Mouse (Mus musculus): ENCODE data around the gene Katnb1. TPM values are rescaled to one million over a fixed set of nuclear protein-coding genes. Genes with fewer than 3 reads are reported as not detected.

Katnb1 gene
- polyA plus RNA-seq, 1 experiment from 2014 or later: 41.6 TPM

DNA sequence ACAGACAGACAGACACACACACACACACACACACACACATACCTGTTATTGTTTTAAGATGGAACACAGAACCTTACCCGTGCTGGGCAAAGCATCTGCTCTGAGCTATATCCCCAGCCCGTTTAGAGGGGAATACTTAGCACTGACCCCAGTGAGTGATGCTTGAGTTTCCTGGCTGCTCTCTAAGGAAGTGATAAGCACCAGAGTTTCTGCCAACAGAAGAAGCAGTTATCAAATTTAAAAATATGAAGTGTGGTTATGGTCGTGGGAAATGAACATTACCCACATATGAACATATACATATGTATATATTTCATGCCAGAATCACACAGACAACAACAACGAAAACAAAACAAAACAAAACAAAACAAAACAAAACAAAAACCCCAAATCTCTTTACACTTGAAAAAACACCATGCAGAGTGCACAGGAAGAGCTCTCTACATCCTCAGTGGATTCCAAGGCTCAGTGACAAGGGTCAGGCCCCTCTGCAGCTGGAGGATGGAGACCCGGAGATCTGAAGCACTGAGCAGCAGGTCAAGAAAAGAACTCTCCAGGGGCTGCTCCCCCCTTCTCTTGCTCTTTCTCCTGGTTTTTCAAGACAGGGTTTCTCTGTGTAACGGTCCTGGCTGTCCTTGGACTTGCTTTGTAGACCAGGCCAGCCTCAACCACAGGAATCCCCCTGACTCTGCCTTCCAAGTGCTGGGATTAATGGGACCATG is 21.0 kb upstream of the Katnb1 start:
- Histone ChIP-seq H3K36me3 (no peaks in the 10 kb centered on the region), H3K4me3 (no peak overlapping the region), H3K27ac (no peak overlapping the region), H3K27me3 (ENCODE audit: insufficient read depth, poor library complexity, severe bottlenecking) (no peaks in the 10 kb centered on the region), H3K9me3 (no peaks in the 10 kb centered on the region), H3K4me1 (replicated peaks) (0 out of 2 replicates have a peak, but pooled peaks cover 2% of the 10 kb centered on the region)
- DNase-seq (ENCODE audit: low spot score): no peak
- 73% methylated on average over 6 of the region's 6 CpGs for WGBS

DNA sequence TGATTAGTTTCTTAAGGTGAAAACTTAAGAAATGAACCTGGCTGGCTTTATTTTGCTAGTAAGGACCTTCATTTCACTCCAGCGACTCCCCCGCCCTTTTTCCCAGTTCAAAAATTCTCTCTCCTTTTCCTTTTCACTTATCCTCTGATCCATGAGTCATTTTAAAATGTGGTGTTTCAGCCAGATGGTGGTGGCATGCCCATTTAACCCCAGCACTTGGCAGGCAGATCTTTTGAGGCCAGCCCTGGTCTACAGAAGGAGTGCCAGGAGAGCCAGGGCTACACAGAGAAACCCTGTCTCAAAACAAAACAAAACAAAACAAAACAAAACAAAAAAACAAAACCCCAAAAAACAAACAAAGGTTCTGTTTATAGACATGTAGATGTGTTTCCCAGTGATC is 16.5 kb upstream of the Katnb1 start:
- H3K4me1 ChIP-seq (replicated peaks): no peaks in the 10 kb centered on the region
- no peaks in the 10 kb centered on the region for H3K9me3 ChIP-seq
- no peak for DNase-seq (ENCODE audit: low spot score)
- H3K27ac ChIP-seq: no peak overlapping the region
- no peak overlapping the region for H3K4me3 ChIP-seq
- no peaks in the 10 kb centered on the region for H3K27me3 ChIP-seq (ENCODE audit: insufficient read depth, poor library complexity, severe bottlenecking)
- 92% methylated on average over 2 of the region's 2 CpGs for WGBS
- no peaks in the 10 kb centered on the region for H3K36me3 ChIP-seq

DNA sequence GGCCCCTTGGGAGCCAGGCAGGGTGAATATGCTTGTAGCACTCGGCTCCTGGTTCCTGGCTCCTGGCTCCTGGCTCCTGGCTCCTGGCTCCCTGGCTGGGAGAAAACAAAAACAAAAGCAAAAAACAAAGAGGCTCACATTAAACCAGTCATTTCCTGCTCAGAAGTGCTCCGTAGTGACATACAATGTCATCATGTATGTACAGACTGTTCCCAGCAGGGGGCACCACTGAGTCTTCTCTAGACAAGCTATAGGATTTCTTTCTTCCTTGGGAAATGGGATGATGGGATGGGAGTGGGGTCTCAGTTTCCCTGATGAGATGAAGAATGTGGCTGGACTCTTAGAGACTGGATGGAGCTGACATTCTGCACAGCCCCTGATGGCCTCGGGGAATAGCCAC is 13.4 kb upstream of the Katnb1 start:
- DNase-seq (ENCODE audit: low spot score): peak; percentile 40
- H3K27me3 ChIP-seq (ENCODE audit: insufficient read depth, poor library complexity, severe bottlenecking): no peaks in the 10 kb centered on the region

DNA sequence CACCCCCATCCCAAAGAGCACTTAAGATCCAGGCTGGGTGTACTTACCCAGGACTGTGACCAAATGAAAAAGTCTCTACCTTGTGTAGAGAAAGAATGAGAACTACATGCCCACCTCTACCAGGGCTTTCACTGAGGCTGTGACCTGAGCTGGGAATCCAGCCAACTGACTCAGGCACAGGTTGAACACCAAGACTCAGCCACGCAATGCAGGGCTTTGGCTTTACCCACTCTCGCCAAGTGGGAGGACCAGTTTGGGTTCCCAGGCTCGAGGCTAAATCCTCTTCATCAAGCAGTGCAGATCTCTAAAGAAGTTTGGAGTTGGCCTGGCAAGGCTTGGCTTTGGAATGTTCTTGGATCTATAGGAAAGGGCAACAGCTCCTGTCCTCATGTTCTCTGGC is 5.5 kb upstream of the Katnb1 start:
- no peak overlapping the region for H3K27ac ChIP-seq
- H3K9me3 ChIP-seq: no peaks in the 10 kb centered on the region
- peaks cover 7% of the 10 kb centered on the region; the same call in 1 of the 2 replicates for H3K4me1 ChIP-seq (replicated peaks)
- no peak for DNase-seq (ENCODE audit: low spot score)
- no peak overlapping the region for H3K4me3 ChIP-seq
- H3K36me3 ChIP-seq: no peaks in the 10 kb centered on the region
- WGBS: 85% methylated on average over 3 of the region's 3 CpGs
- H3K27me3 ChIP-seq (ENCODE audit: insufficient read depth, poor library complexity, severe bottlenecking): no peaks in the 10 kb centered on the region

More for the DNA sequence above, 13.4 kb upstream of the Katnb1 start:
- 53% methylated on average over 3 of the region's 3 CpGs for WGBS
- Histone ChIP-seq H3K27ac (no peak overlapping the region), H3K36me3 (no peaks in the 10 kb centered on the region), H3K4me3 (no peak overlapping the region), H3K4me1 (replicated peaks) (no peaks in the 10 kb centered on the region), H3K9me3 (no peaks in the 10 kb centered on the region)

DNA sequence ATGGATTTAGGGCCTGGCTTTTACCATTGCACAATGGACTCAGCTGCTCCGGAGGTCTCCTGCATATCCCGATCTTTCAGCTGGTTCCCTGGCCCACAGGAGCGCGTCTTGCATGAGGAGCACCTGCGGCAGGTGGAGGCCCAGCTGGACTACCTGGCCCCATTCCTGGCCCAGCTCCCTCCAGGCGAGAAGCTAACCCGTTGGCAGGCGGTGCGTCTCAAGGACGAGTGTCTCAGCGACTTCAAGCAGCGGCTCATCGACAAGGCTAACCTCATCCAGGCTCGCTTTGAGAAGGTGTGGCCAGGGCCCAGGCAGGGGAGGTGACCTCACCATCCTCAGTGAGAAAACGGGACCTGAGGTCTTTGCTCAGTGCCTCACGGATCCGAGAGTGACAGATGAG is 4.8 kb upstream of the Katnb1 start:
- no peaks in the 10 kb centered on the region for H3K36me3 ChIP-seq
- WGBS: 81% methylated on average over 17 of the region's 17 CpGs
- peaks cover 7% of the 10 kb centered on the region; the same call in 1 of the 2 replicates for H3K4me1 ChIP-seq (replicated peaks)

DNA sequence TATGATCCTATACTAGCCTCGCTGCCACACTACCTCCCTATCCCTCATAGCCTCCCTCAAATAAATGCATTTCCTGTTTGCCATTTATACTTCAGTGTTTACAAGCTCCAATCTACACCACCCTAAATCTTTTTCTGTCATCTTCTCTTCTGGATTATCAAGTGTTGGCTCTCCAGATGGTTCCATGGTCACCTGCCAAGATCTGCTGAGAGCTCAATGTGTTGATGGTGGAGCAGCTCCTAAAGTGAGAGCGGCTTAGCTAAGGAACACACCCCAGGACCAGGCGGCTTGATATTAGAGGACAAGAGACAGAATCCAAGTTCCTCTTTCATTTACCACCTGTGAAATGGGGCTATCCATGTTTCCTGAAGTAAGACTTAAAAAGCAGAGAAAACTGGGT is 2.9 kb upstream of the Katnb1 start:
- Histone ChIP-seq H3K4me1 (replicated peaks) (peaks cover 23% of the 10 kb centered on the region), H3K36me3 (peaks cover 5% of the 10 kb centered on the region; the same call in 1 of the 2 replicates), H3K4me3 (no peak overlapping the region), H3K9me3 (no peaks in the 10 kb centered on the region), H3K27me3 (ENCODE audit: insufficient read depth, poor library complexity, severe bottlenecking) (no peaks in the 10 kb centered on the region), H3K27ac (no peak overlapping the region)
- DNase-seq (ENCODE audit: low spot score): no peak
- 83% methylated on average over 3 of the region's 3 CpGs for WGBS

More for the DNA sequence above, 4.8 kb upstream of the Katnb1 start:
- no peak overlapping the region for H3K4me3 ChIP-seq
- H3K27me3 ChIP-seq (ENCODE audit: insufficient read depth, poor library complexity, severe bottlenecking): no peaks in the 10 kb centered on the region
- no peaks in the 10 kb centered on the region for H3K9me3 ChIP-seq
- no peak for DNase-seq (ENCODE audit: low spot score)
- no peak overlapping the region for H3K27ac ChIP-seq

DNA sequence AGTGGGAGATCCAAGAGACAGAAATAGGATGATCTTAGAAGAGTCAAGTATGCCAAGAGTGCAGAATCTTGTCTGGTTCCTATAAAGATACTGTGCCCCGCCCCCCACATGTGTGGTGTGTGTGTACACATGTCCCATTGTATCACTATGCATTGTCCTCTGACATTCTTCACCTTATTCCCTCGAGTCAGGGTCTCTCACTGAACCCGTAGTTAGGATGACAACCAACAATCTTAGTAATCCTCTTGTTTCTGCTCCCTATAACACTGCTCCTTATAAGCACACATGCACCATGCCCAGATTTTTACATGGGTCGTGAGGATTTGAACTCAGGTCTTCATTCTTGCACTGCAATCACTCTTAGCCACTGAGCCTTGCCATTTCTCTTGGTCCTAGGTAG is 1.7 kb upstream of the Katnb1 start:
- no peak overlapping the region for H3K4me3 ChIP-seq
- no peaks in the 10 kb centered on the region for H3K9me3 ChIP-seq
- no peak overlapping the region for H3K27ac ChIP-seq
- peaks cover 25% of the 10 kb centered on the region for H3K4me1 ChIP-seq (replicated peaks)
- no peak for DNase-seq (ENCODE audit: low spot score)
- peaks cover 15% of the 10 kb centered on the region for H3K36me3 ChIP-seq
- H3K27me3 ChIP-seq (ENCODE audit: insufficient read depth, poor library complexity, severe bottlenecking): no peaks in the 10 kb centered on the region
- WGBS: 83% methylated on average over 4 of the region's 4 CpGs

DNA sequence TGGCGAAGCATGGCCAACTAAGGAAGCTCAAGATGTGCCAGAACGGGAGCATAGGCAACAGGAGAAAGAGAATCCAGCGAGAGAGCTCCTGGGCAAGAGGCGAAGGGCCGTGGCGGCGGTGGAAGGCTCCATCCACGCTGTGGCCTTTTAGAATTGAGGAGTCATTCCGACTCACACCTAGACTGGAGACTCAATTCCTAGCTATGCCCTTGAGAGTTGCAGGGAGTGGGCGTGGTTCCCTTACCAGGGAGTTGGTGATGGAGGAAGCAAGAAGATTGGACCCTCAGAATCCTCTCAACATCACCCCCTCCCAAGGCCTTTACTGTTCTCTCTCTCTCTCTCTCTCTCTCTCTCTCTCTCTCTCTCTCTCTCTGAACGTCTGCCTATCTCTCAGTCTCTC is 664 bp downstream of the Katnb1 start:
- Histone ChIP-seq H3K4me1 (replicated peaks) (peaks cover 25% of the 10 kb centered on the region), H3K27ac (peak overlapping the region; percentile 92), H3K4me3 (peak overlapping the region; percentile 93), H3K27me3 (ENCODE audit: insufficient read depth, poor library complexity, severe bottlenecking) (no peaks in the 10 kb centered on the region), H3K36me3 (peaks cover 35% of the 10 kb centered on the region), H3K9me3 (no peaks in the 10 kb centered on the region)
- 9% methylated on average over 11 of the region's 11 CpGs for WGBS
- no peak for DNase-seq (ENCODE audit: low spot score)

DNA sequence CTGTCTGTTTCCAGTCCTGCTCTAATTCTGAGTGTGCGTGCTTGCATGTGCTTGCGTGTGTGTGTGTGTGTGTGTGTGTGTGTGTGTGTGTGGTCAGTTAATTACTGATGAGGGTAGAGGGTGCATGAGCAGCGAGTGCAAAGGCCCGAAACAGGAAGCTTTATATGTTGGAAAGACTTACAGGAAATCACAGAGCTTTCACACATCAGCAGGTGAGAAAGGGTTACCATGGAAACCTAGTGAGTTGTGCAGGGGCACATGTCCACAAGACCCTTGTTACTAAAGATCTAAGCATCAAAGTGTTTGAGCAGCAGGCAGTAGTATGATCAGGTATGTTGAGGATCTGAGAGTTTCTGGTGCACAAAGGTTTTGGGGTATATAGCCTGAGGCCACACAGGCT is 3.3 kb downstream of the Katnb1 start:
- DNase-seq (ENCODE audit: low spot score): no peak
- H3K4me1 ChIP-seq (replicated peaks): peaks cover 25% of the 10 kb centered on the region
- H3K9me3 ChIP-seq: no peaks in the 10 kb centered on the region
- H3K27ac ChIP-seq: no peak overlapping the region
- no peaks in the 10 kb centered on the region for H3K27me3 ChIP-seq (ENCODE audit: insufficient read depth, poor library complexity, severe bottlenecking)
- H3K36me3 ChIP-seq: peaks cover 61% of the 10 kb centered on the region
- H3K4me3 ChIP-seq: no peak overlapping the region
- 94% methylated on average over 4 of the region's 4 CpGs for WGBS

DNA sequence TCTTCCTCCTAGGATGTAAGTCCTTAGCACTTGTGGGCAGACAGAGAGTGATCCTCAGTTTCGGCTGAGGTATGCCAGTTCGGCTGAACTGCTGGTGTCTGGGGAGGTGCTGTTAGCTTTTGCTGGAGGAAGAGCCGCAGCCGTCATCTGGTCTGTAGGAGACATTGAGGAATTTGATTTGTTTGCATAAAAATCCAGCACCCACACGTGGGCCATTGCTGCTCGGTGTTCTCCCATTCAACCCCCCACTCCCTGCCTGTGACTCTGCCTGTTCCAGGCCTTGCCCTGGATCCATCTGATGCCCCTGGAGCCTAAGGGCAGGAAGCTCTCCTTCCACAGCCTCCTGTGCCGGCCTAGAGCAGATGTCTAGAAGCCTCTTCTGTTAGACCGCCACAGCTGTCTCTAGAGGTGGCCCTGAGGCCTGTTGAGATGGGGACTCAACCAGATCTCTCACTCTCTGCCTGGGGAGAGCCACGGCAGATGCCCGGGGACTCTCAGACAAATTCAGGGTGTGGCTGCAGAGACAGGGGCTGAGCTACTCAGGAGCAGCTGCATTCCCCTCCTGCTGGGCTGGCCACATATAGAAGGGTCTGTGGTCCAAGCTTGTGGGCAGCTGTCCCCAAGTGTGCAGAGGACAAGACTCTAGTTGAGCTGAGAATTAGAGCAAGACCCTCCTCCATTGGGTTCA is 3.9 kb downstream of the Katnb1 start:
- Histone ChIP-seq H3K27me3 (ENCODE audit: insufficient read depth, poor library complexity, severe bottlenecking) (no peaks in the 10 kb centered on the region), H3K36me3 (peaks cover 67% of the 10 kb centered on the region), H3K4me3 (no peak overlapping the region), H3K4me1 (replicated peaks) (peaks cover 22% of the 10 kb centered on the region), H3K9me3 (no peaks in the 10 kb centered on the region), H3K27ac (no peak overlapping the region)
- WGBS: 87% methylated on average over 10 of the region's 10 CpGs
- no peak for DNase-seq (ENCODE audit: low spot score)

DNA sequence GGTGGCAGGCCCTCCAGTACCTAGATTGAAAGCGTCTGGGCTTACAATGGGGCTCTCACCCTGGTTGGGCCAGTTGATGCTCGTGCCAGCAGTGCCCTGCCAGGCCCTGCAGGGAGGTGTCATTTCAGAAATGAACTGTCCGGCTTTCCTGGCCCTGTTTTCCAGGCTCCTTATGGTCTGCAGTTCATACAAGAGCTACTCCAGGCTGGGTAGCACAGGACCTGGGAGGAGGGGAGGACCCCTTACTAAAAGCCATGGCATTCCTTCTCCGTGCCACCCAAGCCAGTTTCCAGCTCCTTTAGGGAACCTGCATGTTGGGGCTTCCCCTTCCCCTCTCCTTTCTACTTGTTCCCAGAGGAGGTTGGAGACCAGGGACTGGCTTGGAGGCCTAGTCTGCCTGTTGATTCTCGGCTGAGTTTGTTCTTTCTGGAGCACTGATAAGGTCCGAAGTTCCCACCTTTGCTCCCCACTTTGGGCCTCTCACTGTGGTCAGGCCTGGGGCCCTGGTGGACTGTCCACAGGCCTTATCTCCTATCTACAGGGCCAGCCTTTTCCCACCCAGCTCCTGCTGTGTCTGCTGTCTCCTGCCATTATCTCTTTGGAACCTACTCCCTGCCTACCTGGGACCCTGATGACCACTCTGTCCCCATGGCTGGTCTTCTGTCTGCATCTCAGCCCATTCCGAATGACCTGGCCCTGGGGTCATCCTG is 4.6 kb downstream of the Katnb1 start:
- Histone ChIP-seq H3K4me1 (replicated peaks) (peaks cover 18% of the 10 kb centered on the region), H3K36me3 (peaks cover 74% of the 10 kb centered on the region), H3K4me3 (no peak overlapping the region), H3K27me3 (ENCODE audit: insufficient read depth, poor library complexity, severe bottlenecking) (no peaks in the 10 kb centered on the region), H3K9me3 (no peaks in the 10 kb centered on the region), H3K27ac (no peak overlapping the region)
- no peak for DNase-seq (ENCODE audit: low spot score)
- WGBS: 86% methylated on average over 7 of the region's 7 CpGs

DNA sequence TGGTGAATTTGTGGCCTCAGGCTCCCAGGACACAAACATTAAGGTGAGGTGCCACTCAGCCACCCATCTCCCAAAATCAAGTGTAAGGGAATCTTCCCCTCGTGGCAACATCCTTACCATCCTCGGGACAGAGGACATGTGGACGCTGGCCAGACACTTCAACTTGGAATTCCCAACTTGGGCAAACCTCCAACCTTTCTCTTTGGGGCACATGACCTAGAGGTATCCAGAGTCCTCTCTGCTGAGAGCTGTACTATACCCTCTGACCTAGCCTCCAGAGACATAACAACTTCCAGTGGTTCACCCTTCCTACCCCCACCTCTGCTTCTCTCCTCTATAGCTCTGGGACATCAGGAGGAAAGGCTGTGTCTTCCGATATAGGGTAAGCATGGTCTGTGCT is 12.6 kb downstream of the Katnb1 start:
- Histone ChIP-seq H3K4me3 (no peak overlapping the region), H3K36me3 (peaks cover 98% of the 10 kb centered on the region), H3K27me3 (ENCODE audit: insufficient read depth, poor library complexity, severe bottlenecking) (no peaks in the 10 kb centered on the region), H3K9me3 (no peaks in the 10 kb centered on the region), H3K27ac (no peak overlapping the region), H3K4me1 (replicated peaks) (no peaks in the 10 kb centered on the region)
- no peak for DNase-seq (ENCODE audit: low spot score)
- WGBS: 94% methylated on average over 4 of the region's 4 CpGs

DNA sequence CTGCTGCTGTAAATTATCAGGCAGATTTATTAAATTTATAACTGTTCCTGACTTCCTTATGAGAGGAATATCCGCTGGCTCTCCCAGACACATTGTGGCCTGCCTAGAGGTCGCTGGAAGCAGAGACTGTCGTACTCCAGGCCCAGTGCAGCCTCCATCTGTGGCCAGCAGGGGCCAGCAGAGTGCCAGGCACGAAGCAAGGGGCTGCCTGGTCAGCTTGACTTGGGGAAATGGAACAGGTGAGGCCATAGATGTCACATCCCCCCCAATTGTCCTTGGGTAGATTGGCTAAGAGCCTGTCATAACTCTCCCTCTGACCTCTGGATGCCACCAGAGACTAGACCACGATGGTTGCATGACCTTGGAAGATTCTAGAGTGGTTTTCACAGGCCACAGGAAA is 18.0 kb downstream of the Katnb1 start:
- Histone ChIP-seq H3K9me3 (no peaks in the 10 kb centered on the region), H3K4me3 (no peak overlapping the region), H3K27me3 (ENCODE audit: insufficient read depth, poor library complexity, severe bottlenecking) (no peaks in the 10 kb centered on the region), H3K36me3 (peaks cover 81% of the 10 kb centered on the region), H3K27ac (no peak overlapping the region), H3K4me1 (replicated peaks) (no peaks in the 10 kb centered on the region)
- 33% methylated on average over 5 of the region's 5 CpGs for WGBS
- DNase-seq (ENCODE audit: low spot score): peak; percentile 63
